Mouse (Mus musculus): Measurements from ENCODE around the gene Crebl2. TPM values are rescaled to one million over a fixed set of nuclear protein-coding genes. Genes with fewer than 3 reads are reported as not detected.

Gene Crebl2
- 10.2 and 10.9 TPM in 2 replicates for polyA plus RNA-seq (2012; rRNA removed)

DNA sequence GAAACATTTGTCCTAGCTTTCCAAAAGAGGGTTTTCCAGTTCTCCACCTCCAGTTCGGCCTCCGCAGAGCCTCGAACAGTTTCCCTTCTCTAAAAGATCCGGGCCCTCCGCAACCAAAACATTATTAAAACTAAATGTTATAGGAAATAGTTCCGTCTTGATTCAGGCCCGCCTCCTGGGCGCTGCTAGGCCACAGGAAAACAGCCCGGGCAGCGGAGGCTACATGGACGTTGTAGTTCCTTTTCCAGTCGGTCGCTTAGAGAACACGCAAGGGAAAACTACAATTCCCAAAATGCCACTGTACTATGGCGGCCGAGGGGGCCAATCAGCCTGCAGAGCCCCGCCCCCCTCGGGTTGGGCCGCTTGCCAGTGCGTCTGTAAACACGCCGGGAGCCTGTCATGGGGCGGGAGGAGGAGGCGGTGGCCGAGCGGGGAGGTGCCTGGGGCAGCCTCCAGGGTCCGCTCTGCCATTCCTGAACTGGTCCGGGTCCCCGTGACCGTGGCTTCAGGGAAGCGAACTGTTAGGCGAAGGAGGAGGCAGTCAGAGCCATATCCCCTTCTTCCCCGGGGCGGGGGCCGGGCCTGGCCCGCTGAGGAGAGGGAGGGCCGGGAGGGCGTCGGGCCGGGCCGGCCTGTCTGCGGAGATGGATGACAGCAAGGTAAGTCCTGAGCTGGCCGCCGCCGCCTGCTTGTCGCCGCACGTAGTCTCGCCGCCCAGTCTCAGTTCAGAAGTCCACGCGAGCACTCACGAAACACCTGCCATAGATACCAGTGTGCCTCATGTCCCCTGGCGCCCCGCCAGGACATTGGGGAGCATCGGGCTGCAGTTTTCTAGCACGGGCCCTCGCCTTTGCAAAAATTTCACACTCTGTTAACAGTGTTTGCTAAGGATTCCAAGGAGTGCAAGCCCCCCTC is at the start of gene Crebl2:
Gene Crebl2 (plus strand): TSS at position 369 of the 915 bp plus-strand sequence.
- TF ChIP-seq CTCF (IDR thresholded peaks at IDR 0.05; ENCODE audit: extremely low read depth, insufficient read depth, insufficient read length, insufficient replicate concordance) (no peak), POLR2A (IDR thresholded peaks at IDR 0.05; ENCODE audit: low read depth, low read length) (peak; percentile 42)
- Histone ChIP-seq H3K4me1 (ENCODE audit: control insufficient read depth, insufficient read depth, insufficient read length) (peaks cover 13% of the 10 kb centered on the region), H3K27me3 (ENCODE audit: control insufficient read depth, insufficient read depth, low read length) (no peaks in the 10 kb centered on the region), H3K36me3 (ENCODE audit: control insufficient read depth, insufficient read depth, low read length) (no peaks in the 10 kb centered on the region), H3K4me3 (ENCODE audit: extremely low read depth, insufficient read depth, insufficient read length) (peak within 1 kb of the TSS; percentile 96), H3K27ac (ENCODE audit: insufficient read depth, low read length) (peak within 1 kb of the TSS; percentile 95)
- peak; percentile 96 to 97 for DNase-seq (ENCODE audit: low read depth in 1 of 2, low spot score in 2 of 2)
- under 1% methylated on average over 54 of the region's 58 CpGs for WGBS

DNA sequence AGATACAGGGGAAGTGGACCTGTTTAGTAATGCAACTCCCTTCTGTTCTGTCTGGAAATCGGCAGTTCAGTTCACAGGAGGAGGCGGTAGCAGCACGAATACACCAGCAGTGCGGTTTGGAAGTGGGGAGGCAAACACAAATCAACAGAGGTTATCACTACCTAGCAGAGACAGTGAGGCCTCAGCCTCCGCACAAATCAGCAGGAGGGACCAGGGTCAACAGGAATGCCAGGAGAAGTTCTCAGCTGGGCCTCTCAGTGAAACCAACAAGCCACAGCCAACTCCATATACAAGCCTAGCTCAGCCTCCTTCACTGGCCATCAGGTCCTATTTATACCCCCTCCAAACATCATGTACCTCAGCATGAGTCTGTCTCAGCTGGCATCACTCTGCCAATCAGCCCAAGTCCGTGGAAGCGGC is 48.5 kb upstream of the Crebl2 start:
- no peak for DNase-seq (ENCODE audit: low read depth in 1 of 2, low spot score in 2 of 2)
- H3K4me3 ChIP-seq (ENCODE audit: extremely low read depth, insufficient read depth, insufficient read length), result no peak overlapping the region
- no peak overlapping the region for H3K27ac ChIP-seq (ENCODE audit: insufficient read depth, low read length)
- WGBS, result 91% methylated on average over 7 of the region's 7 CpGs
- H3K4me1 ChIP-seq (ENCODE audit: control insufficient read depth, insufficient read depth, insufficient read length), result no peaks in the 10 kb centered on the region
- H3K36me3 ChIP-seq (ENCODE audit: control insufficient read depth, insufficient read depth, low read length), result no peaks in the 10 kb centered on the region
- TF ChIP-seq POLR2A (IDR thresholded peaks at IDR 0.05; ENCODE audit: low read depth, low read length) (no peak), CTCF (IDR thresholded peaks at IDR 0.05; ENCODE audit: extremely low read depth, insufficient read depth, insufficient read length, insufficient replicate concordance) (no peak)
- H3K27me3 ChIP-seq (ENCODE audit: control insufficient read depth, insufficient read depth, low read length), result no peaks in the 10 kb centered on the region

DNA sequence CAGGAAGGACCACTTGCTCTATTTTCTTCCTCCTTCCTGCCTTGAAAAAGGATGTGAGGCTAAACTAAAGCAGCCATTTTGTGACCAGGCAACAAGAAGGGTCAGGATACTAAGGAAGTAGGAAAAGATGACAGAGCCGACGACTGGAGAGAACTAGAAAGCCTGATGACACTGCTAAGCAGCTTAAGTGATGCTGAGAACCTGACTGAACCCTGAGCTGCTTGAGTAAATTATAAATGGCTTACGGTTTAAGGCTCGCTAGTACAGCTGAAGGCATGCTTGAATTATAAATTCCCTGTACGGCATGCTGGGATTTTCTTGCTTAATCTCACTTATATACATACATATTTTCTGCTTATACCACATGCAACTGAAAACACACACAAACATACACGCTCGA is 47.1 kb upstream of the Crebl2 start:
- Histone ChIP-seq H3K36me3 (ENCODE audit: control insufficient read depth, insufficient read depth, low read length) (no peaks in the 10 kb centered on the region), H3K27me3 (ENCODE audit: control insufficient read depth, insufficient read depth, low read length) (no peaks in the 10 kb centered on the region), H3K27ac (ENCODE audit: insufficient read depth, low read length) (no peak overlapping the region), H3K4me1 (ENCODE audit: control insufficient read depth, insufficient read depth, insufficient read length) (no peaks in the 10 kb centered on the region), H3K4me3 (ENCODE audit: extremely low read depth, insufficient read depth, insufficient read length) (no peak overlapping the region)
- 92% methylated on average over 7 of the region's 7 CpGs for WGBS
- TF ChIP-seq POLR2A (IDR thresholded peaks at IDR 0.05; ENCODE audit: low read depth, low read length) (no peak), CTCF (IDR thresholded peaks at IDR 0.05; ENCODE audit: extremely low read depth, insufficient read depth, insufficient read length, insufficient replicate concordance) (no peak)
- no peak for DNase-seq (ENCODE audit: low read depth in 1 of 2, low spot score in 2 of 2)

DNA sequence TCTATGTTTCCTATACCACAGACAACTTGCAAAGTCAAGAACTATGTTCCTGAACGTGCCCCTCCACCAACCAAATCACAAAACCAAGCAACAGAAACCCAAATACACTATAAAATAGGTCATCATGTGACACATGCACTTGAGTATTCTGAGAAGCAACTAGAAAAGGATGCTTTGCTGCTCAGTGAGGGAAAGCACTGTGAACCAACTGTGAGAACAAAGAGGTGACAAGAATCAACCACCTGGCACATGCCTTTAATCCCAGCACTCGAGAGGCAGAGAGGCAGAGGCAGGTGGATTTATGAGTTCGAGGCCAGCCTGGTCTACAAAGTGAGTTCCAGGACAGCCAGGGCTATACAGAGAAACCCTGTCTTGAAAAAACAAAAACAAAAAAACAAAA is 43.5 kb upstream of the Crebl2 start:
- TF ChIP-seq CTCF (IDR thresholded peaks at IDR 0.05; ENCODE audit: extremely low read depth, insufficient read depth, insufficient read length, insufficient replicate concordance) (no peak), POLR2A (IDR thresholded peaks at IDR 0.05; ENCODE audit: low read depth, low read length) (no peak)
- no peak overlapping the region for H3K4me3 ChIP-seq (ENCODE audit: extremely low read depth, insufficient read depth, insufficient read length)
- H3K27me3 ChIP-seq (ENCODE audit: control insufficient read depth, insufficient read depth, low read length), result no peaks in the 10 kb centered on the region
- H3K36me3 ChIP-seq (ENCODE audit: control insufficient read depth, insufficient read depth, low read length), result no peaks in the 10 kb centered on the region
- H3K27ac ChIP-seq (ENCODE audit: insufficient read depth, low read length), result no peak overlapping the region
- 53% methylated on average over 3 of the region's 3 CpGs for WGBS
- no peak for DNase-seq (ENCODE audit: low read depth in 1 of 2, low spot score in 2 of 2)
- H3K4me1 ChIP-seq (ENCODE audit: control insufficient read depth, insufficient read depth, insufficient read length), result no peaks in the 10 kb centered on the region

DNA sequence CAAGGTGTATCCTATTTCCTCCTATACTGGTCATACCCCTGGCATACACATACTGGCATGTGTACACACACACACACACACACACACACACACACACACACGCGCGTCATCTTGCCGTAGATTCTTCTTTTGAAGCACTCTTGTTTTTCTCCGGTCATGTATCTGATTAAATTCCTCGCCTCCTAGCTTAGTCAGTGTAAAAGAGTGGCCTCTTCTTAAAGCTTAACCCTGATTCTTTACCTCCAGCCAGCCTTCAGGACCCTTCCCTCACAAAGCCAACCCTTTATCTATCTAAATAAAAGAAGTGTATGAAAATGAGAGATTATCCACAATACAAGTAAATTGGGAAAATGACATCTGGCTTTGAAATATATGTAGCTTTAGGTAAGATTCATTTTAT is 40.9 kb upstream of the Crebl2 start:
- no peak for TF ChIP-seq CTCF (IDR thresholded peaks at IDR 0.05; ENCODE audit: extremely low read depth, insufficient read depth, insufficient read length, insufficient replicate concordance)
- TF ChIP-seq POLR2A (IDR thresholded peaks at IDR 0.05; ENCODE audit: low read depth, low read length), result no peak
- Histone ChIP-seq H3K27me3 (ENCODE audit: control insufficient read depth, insufficient read depth, low read length) (no peaks in the 10 kb centered on the region), H3K4me1 (ENCODE audit: control insufficient read depth, insufficient read depth, insufficient read length) (no peaks in the 10 kb centered on the region; the same call in 1 of the 2 replicates), H3K27ac (ENCODE audit: insufficient read depth, low read length) (no peak overlapping the region), H3K36me3 (ENCODE audit: control insufficient read depth, insufficient read depth, low read length) (no peaks in the 10 kb centered on the region), H3K4me3 (ENCODE audit: extremely low read depth, insufficient read depth, insufficient read length) (no peak overlapping the region)
- DNase-seq (ENCODE audit: low read depth in 1 of 2, low spot score in 2 of 2), result no peak
- WGBS, result 95% methylated on average over 6 of the region's 6 CpGs

DNA sequence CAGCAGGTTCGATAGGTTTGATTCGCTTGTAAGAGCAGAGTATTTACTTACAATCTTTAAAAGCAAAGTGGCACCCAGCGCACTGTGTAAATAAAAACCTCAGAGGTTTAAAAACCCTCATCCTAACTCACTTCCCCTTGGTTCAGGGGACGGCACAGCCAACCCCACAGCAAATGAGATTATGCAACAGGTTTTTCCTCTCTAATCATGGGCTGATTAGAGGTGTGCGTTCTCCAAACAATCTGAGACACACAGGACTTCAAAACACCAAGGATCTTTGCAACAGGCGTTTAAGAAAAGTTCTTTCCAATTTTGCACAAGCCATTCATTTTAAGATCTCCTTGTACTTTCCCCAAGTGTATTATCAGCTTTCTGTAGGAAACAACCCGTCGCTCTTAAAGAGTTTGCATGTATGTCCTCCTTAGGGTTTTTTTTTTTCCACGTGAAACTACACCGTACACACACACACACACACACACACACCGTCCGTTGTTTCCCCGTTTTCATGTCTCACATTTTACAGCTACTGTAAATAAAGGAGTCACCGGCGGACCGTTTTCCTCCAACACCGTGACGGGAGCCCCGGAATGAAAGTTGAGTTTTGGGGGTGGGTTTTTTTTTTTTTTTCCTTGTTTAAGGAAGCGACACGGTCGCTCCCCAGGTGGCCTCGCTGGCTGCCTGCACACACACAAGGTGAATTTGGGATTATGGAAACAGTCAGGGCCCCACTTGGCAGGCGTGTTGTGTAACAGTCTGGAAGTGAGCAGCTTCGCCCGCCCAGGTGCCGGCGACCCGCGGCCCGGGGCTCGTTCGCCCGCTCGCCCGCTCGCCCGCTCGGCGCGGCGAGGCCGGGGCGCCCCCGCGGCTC is 38.5 kb upstream of the Crebl2 start:
- no peaks in the 10 kb centered on the region for H3K36me3 ChIP-seq (ENCODE audit: control insufficient read depth, insufficient read depth, low read length)
- H3K27ac ChIP-seq (ENCODE audit: insufficient read depth, low read length), result peak overlapping the region; percentile 80
- no peaks in the 10 kb centered on the region; the same call in 1 of the 2 replicates for H3K4me1 ChIP-seq (ENCODE audit: control insufficient read depth, insufficient read depth, insufficient read length)
- peak overlapping the region; percentile 98 for H3K4me3 ChIP-seq (ENCODE audit: extremely low read depth, insufficient read depth, insufficient read length)
- H3K27me3 ChIP-seq (ENCODE audit: control insufficient read depth, insufficient read depth, low read length), result no peaks in the 10 kb centered on the region
- peak; percentile 21 to 47 for DNase-seq (ENCODE audit: low read depth in 1 of 2, low spot score in 2 of 2)
- TF ChIP-seq POLR2A (IDR thresholded peaks at IDR 0.05; ENCODE audit: low read depth, low read length) (no peak), CTCF (IDR thresholded peaks at IDR 0.05; ENCODE audit: extremely low read depth, insufficient read depth, insufficient read length, insufficient replicate concordance) (no peak)
- WGBS, result 1% methylated on average over 46 of the region's 46 CpGs

Data from spleen, adult 2 months (tissue).